ENCODE assay signal across 26 mouse cellular contexts in genomic region chr16:19203681-19204080, GRCm38 (mm10).
DNase-seq lines count a peak whose midpoint lies in the region; ATAC-seq and TF ChIP-seq lines count a peak whose summit lies in the region.
"Had no signal": no experiment of that assay in that cellular context is flagged by ENCODE, and none has a peak within 500 bp of the region (broad histone marks: within the 10 kb centered on the region; RNA-seq: fewer than 3 reads in every experiment).

No protein-coding gene starts in this region.

- H3K27me3 ChIP-seq in liver, adult 2 months (ENCODE audit: control insufficient read depth, insufficient read depth, low read length) = no peaks in the 10 kb centered on the region
- no peaks in the 10 kb centered on the region for H3K27me3 ChIP-seq in liver, embryonic 12.5 days (replicated peaks)
- H3K27me3 ChIP-seq: embryonic facial prominence, embryonic 13.5 days; heart, embryonic 15.5 days; hindbrain, embryonic 15.5 days; intestine, embryonic 15.5 days; neural tube, embryonic 12.5 days; Patski had no signal

- DNase-seq in adrenal gland, adult 8-10 months = peak; percentile 7
- no peak for DNase-seq in adrenal gland, postnatal 25 days
- DNase-seq in liver, adult 2 months (ENCODE audit: extremely low read depth, low read depth, low spot score) = peak; percentile 94
- DNase-seq in adrenal gland, postnatal 14 days = peak; percentile 40
- DNase-seq in frontal cortex, postnatal 14 days (ENCODE audit: low spot score in 2 of 2) = no peak
- no peak for DNase-seq in thymus, postnatal 10 days (ENCODE audit: low spot score in 2 of 2)
- DNase-seq: cerebellum, adult 18-20 months; cerebellum, postnatal 25 days; gastrocnemius, postnatal 25 days; heart, postnatal 4 days; kidney, adult 9 months; kidney, postnatal 14 days; right cerebral cortex, postnatal 14 days; thymus, postnatal 4 days had no signal

- no peak overlapping the region for H3K4me2 ChIP-seq in liver, embryonic 12.5 days
- H3K4me2 ChIP-seq: embryonic facial prominence, embryonic 13.5 days; heart, embryonic 15.5 days; hindbrain, embryonic 15.5 days; intestine, embryonic 15.5 days; midbrain, embryonic 11.5 days; neural tube, embryonic 12.5 days had no signal

- 54% methylated on average over 7 of the region's 7 CpGs for WGBS in liver, adult 2 months
- 68% methylated on average over 7 of the region's 7 CpGs for WGBS in liver, embryonic 12.5 days (ENCODE audit: insufficient replicate concordance)

- H3K9ac ChIP-seq in liver, adult 2 months (ENCODE audit: low read depth, low read length) = no peak overlapping the region
- H3K9ac ChIP-seq in liver, embryonic 12.5 days = no peak overlapping the region
- H3K9ac ChIP-seq: embryonic facial prominence, embryonic 13.5 days; heart, embryonic 15.5 days; hindbrain, embryonic 15.5 days; intestine, embryonic 15.5 days; neural tube, embryonic 12.5 days had no signal

- H3K79me2 ChIP-seq in liver, adult 2 months (ENCODE audit: control insufficient read depth, insufficient read depth, low read length) = no peaks in the 10 kb centered on the region

- H3K27ac ChIP-seq in liver, adult 2 months (replicated peaks; ENCODE audit: insufficient read depth, low read depth, low read length) = no peak overlapping the region
- no peak overlapping the region for H3K27ac ChIP-seq in liver, embryonic 12.5 days
- H3K27ac ChIP-seq: embryonic facial prominence, embryonic 13.5 days; heart, embryonic 15.5 days; hindbrain, embryonic 15.5 days; intestine, embryonic 15.5 days; neural tube, embryonic 12.5 days had no signal

- H3K36me3 ChIP-seq in liver, adult 2 months (ENCODE audit: control insufficient read depth, insufficient read depth, low read length) = no peaks in the 10 kb centered on the region
- H3K36me3 ChIP-seq in liver, embryonic 12.5 days = no peaks in the 10 kb centered on the region
- H3K36me3 ChIP-seq: embryonic facial prominence, embryonic 13.5 days; heart, embryonic 15.5 days; hindbrain, embryonic 15.5 days; intestine, embryonic 15.5 days; neural tube, embryonic 12.5 days had no signal

- ATAC-seq in liver, embryonic 12.5 days = no peak
- ATAC-seq in megakaryocyte progenitor cell, adult 5-6 weeks (replicated peaks; ENCODE audit: poor library complexity) = peak; percentile 48; the same call in 1 of the 2 replicates
- ATAC-seq: forebrain, embryonic 14.5 days; intestine, embryonic 15.5 days; lung, postnatal 0 days; Patski had no signal

- H3K4me3 ChIP-seq in liver, adult 2 months (ENCODE audit: insufficient read depth, low read depth, low read length) = no peak overlapping the region
- H3K4me3 ChIP-seq in liver, embryonic 12.5 days = no peak overlapping the region
- H3K4me3 ChIP-seq: embryonic facial prominence, embryonic 13.5 days; erythroblast, embryonic 14.5 days; heart, embryonic 15.5 days; hindbrain, embryonic 15.5 days; intestine, embryonic 15.5 days; neural tube, embryonic 12.5 days had no signal

- TF ChIP-seq POLR2A in liver, adult 2 months (IDR thresholded peaks at IDR 0.05; ENCODE audit: extremely low read depth, insufficient read depth, low read length) = no peak

- H3K9me3 ChIP-seq in liver, embryonic 12.5 days (replicated peaks) = peaks cover 11% of the 10 kb centered on the region; the same call in 1 of the 2 replicates
- H3K9me3 ChIP-seq: embryonic facial prominence, embryonic 13.5 days; heart, embryonic 15.5 days; hindbrain, embryonic 15.5 days; intestine, embryonic 15.5 days; neural tube, embryonic 12.5 days had no signal

- no peaks in the 10 kb centered on the region for H3K4me1 ChIP-seq in liver, adult 2 months (ENCODE audit: control insufficient read depth, insufficient read depth, low read length)
- no peaks in the 10 kb centered on the region for H3K4me1 ChIP-seq in liver, embryonic 12.5 days
- H3K4me1 ChIP-seq: embryonic facial prominence, embryonic 13.5 days; heart, embryonic 15.5 days; hindbrain, embryonic 15.5 days; intestine, embryonic 15.5 days; neural tube, embryonic 12.5 days had no signal

- no peak for TF ChIP-seq CTCF in liver, adult 2 months (IDR thresholded peaks at IDR 0.05; ENCODE audit: low read depth, low read length)

Comparison
In these comparisons a context has a peak if more than half of its experiments do, and no peak if none do; other contexts are left out.
1. DNase-seq: peak in adrenal gland, adult 8-10 months (single experiment), liver, adult 2 months (single experiment) and adrenal gland, postnatal 14 days (single experiment); none in adrenal gland, postnatal 25 days (single experiment), frontal cortex, postnatal 14 days (0 of 2) and thymus, postnatal 10 days (0 of 2).